Mouse (Mus musculus) forelimb bud, embryonic 11.5 days (tissue): Measurements from ENCODE around the gene Ap5z1.

Experiments used
- DNase-seq: peaks from one replicate; pipeline ENCODE4 v3.0.0-alpha.2; 2012; ENCODE audit warnings: low read depth, low spot score

The Ap5z1 gene

DNA sequence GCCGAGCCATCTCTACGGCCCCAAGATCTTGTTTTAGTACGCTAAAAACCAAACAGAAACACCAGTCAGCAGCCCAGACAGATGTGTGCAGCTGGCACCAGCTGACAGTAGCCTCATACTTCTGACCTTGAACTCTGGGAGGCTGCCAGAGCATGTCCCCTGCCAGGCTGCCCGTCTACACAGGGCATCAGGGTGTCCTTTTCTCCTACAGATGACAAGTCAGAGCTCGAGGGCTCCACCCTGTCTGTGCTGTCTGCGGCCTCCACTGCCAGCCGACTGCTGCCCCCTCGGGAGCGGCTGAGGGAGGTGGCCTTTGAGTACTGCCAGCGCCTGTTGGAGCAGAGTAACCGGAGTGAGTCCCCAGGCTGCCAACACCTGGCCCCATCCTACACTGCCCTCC is 6.1 kb downstream of the Ap5z1 start:
- no peak for DNase-seq

- DNase-seq: no peak
Measured at GRCm38 (mm10) chr5:142473696-142474095, 10.0 kb downstream of the Ap5z1 start.

- no peak for DNase-seq
Measured at GRCm38 (mm10) chr5:142475669-142476068, 11.9 kb downstream of the Ap5z1 start.

DNA sequence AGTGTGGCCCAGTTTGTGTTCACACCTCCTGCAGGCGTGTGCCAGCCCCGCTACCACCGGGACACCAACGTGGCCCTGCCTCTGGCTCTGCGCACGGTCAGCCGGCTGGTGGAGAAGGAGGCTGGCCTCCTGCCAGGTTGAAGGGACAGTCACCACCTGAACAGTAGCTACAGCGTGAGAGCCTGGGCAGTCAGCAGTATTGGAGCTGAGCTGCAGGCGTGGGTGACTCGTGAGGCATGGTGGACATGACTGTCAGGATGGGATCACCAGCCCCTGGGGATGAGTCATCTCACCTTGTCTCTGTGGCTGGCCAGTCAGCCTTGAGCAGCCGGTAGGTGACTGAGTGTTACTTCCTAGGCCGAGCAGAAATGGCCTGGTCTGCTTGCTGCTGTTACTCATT is 13.6 kb downstream of the Ap5z1 start:
- no peak for DNase-seq

DNA sequence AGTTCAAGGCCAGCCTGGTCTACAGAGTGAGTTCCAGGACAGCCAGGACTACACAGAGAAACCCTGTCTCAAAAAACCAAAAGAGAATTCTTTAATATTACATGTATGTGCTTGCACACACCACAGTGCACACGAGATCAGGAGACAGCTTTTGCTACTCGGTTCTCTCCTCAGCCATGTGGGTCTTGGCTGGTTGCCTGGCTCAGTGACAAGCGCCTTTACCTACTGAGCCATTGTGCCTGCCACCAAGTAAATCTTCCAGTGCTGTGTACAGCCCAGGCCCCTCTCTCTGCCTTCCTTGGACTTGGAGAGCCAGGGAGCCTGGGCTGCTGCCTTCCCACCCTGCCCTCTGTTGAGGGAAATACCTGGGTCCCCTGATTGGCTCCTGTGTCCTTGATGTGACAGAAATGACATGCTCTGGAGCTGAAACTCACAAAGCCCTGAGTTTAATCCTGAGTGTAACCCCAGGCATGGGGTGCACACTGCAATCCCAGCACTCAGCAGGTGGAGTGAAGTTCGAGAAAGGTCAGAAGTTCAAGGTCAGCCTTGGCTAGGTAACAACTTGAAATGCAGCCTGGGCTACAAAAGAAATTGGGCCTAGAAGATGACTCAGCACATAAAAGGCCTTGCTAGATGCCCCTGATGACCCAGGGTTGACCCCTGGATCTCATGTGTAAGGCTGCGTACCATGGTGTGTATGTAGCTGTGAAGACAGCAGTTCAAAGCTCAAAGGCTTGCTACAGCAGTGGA is 14.3 kb downstream of the Ap5z1 start:
- no peak for DNase-seq

DNA sequence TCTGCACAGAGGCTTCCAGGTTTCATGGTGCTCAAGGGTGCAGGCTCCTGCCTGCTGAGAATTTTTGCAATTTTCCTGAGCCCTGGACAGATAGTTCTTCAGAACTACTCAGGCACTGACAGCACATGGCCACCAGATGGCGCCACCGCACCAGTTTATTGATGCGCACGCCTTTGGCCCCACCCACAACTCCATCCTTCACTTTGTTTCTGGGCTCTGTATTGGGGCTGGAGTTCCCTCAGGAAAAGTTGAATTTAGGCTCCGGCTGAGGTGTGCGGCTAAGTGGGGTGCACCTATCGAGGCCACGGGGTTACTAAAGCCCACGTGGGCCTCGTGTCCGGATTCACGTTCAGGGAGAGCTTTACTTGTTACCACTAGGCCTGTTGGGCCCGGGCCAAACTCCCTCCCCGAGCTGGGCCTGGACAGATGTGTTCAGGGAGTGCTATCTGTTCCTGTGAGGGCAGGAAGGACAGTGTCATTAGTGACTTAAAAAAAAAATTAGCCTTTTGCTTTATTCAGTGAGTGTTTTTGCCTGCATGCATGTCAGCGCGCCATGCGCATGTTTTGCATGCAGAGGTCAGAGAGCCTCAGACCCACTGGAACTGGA is 15.2 kb downstream of the Ap5z1 start:
- peak; percentile 81 for DNase-seq

DNA sequence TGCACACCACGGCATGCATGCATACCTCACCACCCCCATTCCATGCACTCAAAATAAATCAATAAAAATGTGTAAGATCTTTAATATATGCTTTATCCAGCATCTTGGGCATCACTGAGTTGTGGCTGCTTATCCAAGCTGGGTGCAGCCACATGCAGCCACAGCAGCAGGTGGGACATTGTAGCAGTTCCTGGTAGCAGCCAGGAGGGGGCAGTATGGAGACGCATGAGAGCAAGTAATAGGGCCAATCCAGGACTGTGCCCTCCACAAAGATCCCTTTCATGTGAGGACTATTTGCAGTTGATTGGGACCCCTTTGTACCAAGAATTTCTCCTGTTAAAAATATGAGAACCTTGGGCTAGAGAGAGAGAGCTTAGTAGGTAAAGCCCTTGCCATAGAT is 18.8 kb downstream of the Ap5z1 start:
- DNase-seq: no peak

GRCm38 (mm10) chr5:142483581-142483980 is 19.8 kb downstream of the Ap5z1 start:
- DNase-seq: no peak

DNA sequence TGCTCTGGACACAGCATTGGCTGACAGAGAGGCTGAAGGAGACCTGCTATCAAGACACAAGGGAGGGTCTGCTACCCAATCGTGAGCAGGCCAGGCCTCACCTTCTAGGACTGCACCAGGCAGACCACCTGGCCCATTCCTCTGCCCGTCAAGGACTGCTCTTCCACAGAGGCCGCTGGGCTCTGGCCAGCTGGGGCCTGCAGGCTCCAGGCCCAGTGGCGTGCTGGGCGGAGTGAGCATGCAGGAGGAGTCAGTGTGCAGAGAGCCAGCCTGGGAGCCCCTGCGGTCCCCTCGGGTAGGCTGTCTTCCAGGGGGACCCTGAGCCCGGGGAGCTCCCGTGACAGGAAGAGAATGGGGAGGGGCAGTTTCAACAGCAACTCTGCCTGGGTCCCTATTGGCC is 22.9 kb downstream of the Ap5z1 start:
- DNase-seq: no peak

DNA sequence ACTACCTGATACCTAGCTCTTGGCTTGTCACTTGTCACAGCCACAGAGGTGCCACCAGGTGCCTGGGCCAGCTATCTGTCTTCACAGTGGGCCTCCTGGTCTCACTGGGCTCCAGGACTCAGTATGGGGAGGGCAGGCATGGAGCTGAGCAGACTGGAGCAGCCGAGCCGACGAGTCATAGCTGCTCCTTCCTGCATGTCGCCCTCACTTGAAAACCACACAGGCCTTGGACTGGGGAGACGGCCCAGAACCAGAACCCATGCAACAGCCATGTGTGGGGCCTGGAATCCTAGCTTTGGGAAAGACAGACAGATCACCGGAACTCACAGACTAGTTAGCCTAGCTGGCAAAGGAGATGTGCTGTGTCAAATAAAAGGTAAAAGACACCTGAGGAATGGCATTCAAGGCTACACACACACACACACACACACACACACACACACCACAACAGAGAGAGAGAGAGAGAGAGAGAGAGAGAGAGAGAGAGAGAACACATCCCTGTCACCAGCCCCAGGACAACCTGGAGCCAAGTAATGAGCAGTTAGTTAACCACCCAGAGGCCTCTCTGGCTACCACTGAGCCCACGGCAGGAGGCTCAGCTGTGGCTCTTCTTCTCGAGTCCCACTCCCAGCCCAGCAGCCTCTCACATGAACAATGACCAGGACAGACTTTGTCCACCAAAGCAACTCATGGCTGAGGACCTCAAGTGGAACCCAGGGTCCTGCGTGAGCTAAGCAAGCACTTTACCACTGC is 26.4 kb downstream of the Ap5z1 start:
- DNase-seq: no peak

DNA sequence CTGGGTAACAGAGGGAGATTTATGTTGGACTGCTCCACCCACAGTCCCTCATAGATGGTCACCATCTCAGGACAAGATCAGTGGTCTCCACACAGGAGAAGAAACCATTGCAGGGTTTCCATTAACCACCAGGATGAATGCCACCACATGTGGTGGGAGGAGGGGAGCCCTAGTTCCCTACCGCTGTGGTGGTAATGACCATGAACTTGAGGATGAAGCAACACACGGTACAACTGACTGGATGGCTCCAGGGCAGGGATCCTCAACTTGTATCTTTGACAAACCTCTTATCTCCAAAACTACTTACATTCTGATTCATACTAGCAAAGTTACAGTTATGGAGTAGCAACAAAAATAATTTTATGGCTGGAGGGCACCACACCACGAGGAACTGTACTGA is 29.6 kb downstream of the Ap5z1 start:
- DNase-seq: no peak

- no peak for DNase-seq
Measured at GRCm38 (mm10) chr5:142495321-142496096, 31.8 kb downstream of the Ap5z1 start.

DNA sequence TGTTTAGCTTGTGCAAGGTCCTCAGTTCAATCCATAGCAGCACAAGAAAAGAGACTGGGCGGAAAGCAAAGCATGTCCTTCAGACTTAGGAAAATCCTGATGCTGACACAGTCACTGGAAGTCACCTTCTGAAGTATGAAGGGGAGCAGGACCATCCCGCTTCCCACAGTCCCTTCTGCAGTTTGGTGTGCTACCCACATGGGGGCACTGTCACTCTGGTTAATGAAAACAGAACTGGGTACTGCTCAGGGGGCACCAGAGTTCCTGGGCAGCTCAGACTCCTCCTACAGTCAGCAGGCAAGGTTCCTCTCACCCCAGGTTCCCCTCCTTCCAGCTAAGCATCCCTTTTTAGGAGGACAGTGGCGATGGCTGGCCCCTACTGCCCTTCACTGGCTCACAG is 35.2 kb downstream of the Ap5z1 start:
- DNase-seq: peak; percentile 49

DNA sequence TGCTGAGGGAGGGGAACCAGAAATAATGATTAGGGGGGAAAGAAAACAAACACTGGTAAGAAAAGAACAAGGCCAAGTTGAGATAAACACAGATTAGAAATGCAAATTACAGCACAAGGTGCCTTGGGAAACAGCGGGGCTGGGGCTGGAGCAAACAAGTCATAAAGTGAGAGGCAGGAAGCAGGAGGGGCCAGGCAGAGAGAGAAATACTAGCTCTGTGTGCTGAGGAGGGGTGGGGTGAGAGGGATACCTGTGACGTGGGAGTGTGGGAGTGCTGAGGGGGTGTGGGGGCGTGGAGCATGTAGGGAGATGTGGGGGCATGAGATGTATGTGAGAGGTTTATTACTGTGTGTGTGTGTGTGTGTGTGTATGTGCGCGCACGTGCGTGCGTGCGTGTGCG is 37.2 kb downstream of the Ap5z1 start:
- no peak for DNase-seq

DNA sequence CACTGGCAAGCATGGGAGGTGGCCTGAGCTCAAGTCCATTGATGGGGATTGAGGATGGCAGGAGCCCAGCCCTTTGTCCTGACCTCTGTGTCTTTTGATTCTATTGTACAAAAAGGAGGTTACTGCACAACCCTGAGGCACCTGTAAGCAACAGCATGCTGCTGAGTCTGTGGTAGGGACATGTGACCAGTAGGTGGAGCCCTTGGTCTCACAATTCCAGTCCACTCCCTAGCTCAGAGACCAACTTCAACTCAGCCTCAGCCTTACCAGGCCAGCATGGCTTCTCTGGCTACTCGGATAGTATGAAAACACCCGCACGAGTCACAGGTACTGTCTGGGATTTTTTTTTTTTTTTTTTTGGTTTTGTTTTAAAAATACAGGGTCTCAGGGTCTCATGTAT is 38.7 kb downstream of the Ap5z1 start:
- peak; percentile 92 for DNase-seq

- no peak for DNase-seq
Measured at GRCm38 (mm10) chr5:142504175-142504574, 40.4 kb downstream of the Ap5z1 start.

GRCm38 (mm10) chr5:142505695-142506423 is 42.1 kb downstream of the Ap5z1 start:
- DNase-seq: no peak

DNA sequence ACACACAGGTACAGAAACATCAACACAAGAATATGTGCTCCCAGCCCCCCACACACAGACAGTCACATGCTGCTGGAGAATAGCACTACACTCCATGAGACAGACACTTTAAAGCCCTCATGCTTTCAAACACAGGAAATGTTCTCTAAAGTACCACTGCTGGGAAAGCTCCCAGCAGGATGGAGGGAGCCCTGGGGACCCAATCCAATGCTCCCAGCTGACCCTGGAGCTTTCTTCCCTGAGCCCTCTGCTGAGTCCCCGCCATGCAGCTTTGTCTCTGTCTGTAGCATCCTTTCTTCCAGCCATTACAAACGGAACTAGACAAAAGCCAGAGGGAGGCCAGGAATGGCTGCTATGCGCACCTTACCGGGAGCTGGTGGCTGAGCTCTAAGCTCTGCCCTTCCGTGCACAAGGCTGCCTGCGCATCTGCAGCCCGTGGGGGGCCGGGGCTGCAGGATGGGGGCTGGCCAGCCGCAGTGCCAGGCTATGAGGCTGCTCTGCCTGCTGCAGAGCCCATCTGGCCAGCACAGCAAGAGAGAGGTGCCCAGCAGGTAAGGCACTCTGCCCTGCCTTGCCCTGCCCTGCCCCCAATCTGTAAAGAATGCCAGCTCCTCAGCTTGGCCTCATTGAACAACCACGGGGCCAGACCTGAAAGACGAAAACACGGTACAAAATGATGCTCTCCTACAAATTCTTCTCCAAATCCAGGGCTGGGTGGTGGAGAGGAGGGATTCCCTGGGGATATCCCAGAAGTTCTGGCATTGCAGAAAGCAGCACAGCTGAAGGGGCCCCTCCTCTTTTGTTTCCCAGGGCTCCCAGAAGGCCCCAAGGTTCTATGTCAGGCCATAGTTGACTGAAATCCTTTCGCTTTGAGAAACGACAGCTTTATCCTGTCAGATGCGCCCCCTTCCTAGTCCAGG is 45.7 kb downstream of the Ap5z1 start:
- no peak for DNase-seq

DNA sequence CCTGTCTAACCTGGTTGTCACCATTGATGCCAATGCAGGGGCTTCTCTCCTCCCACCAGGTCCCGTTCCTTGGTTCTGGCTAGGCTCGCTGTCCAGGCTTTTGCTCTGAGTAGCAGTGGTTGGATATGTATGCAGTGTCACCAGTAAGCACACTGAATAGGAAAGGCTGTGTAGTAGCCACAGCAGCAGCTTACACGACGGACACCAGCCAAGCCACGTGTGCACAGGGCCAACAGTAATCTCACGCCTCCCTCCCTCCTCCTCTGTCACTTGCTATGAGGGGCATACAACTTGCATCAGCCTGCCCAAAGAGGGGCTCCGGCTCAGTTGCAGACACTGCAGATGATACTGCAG is 46.3 kb downstream of the Ap5z1 start:
- DNase-seq: no peak

- no peak for DNase-seq
Measured at GRCm38 (mm10) chr5:142512112-142512511, 48.4 kb downstream of the Ap5z1 start.
